Mouse (Mus musculus) gastrocnemius, adult 8-10 months (tissue): ENCODE data around the gene Pomt1. TPM values are rescaled to one million over a fixed set of nuclear protein-coding genes. Genes with fewer than 3 reads are reported as not detected.

ENCODE experiments used
- DNase-seq, 2 experiments: peaks; one replicate each; pipeline ENCODE4 v3.0.0; 2022; ENCODE audit warnings: low spot score in 2 of 2
- total RNA-seq, 4 experiments: library from RNA; stranded (reverse); gene quantifications; 2 replicates each; pipeline ENCODE4 v1.2.4; 2022

Pomt1 gene
- total RNA-seq: 10 to 100 TPM in 3 of 4 experiments, 1 to 10 TPM in 1; 10.0 to 12.5 (median 11.9) TPM

DNA sequence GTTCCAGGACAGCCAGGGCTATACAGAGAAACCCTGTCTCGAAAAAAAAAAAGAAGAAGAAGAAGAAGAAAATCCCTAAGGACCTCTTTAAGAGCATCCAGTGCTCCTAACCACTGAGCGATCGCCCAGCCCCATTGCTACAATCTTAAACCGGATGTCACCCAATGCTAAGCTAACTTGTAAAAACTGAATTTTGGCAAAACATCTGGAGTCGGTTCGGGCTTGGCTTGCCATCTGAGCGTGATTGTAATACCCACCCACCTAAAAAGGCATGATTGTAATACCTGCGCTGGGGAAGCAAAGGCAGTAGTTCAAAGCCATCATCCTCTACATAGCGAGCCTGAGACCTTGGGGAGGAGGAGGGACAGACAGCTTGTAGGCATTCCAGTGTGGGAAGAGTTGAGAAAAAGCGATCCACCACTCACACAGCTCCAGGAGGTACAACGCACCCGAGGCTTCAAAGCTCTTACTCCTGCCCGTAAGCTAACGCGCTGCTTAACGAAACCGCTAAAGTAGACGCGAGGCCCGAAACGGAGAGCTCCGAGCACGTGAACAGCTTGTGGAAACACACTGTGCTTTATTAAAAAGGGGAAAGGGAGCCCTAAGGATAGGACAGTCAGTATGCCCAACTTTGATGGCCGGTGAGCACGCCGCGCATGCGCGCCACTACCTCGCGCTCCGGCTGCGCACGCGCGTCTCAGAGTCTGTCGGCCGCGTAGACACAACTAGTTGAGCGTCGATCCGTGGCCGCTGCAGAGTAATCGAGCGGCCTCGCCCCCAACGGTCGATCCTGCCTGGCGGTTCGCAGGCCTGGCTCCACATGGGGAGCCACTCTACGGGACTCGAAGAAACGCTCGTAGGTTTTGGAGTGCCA, at the start of gene Pomt1:
TSS of gene Pomt1 (plus strand) at position 705 of the 874 bp plus-strand sequence.
- DNase-seq: peak; percentile 78 to 88

- no peak for DNase-seq
Observed at GRCm38 (mm10) chr2:32187019-32187551, 49.3 kb upstream of the Pomt1 start.

DNA sequence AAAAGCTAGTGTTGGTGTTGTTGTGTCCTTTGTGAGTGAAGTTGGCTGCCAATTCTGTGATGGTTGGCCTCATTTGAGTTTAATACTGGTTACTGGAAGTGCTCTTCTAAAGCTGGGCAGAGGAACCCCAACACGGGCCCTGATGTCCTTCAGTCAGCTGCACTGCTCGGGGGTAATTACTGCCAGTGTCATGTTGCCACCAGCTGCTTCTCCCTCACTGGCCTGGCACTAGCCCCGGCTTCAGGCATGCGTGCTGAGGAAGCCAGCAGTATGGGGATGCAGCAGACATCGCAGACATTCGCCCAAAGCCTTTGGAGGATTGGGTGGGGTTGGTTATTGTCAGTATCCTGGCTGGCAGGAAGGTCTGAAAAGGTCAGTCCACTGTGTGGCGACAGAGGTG, 48.7 kb upstream of the Pomt1 start:
- peak; percentile 55 to 66 for DNase-seq

- DNase-seq: no peak
Observed at GRCm38 (mm10) chr2:32189060-32189681, 47.2 kb upstream of the Pomt1 start.

GRCm38 (mm10) chr2:32190620-32191019, 45.8 kb upstream of the Pomt1 start:
- no peak for DNase-seq

- DNase-seq: peak in 1 of 2 experiments; percentile 49
Observed at GRCm38 (mm10) chr2:32191872-32192507, 44.4 kb upstream of the Pomt1 start.

DNA sequence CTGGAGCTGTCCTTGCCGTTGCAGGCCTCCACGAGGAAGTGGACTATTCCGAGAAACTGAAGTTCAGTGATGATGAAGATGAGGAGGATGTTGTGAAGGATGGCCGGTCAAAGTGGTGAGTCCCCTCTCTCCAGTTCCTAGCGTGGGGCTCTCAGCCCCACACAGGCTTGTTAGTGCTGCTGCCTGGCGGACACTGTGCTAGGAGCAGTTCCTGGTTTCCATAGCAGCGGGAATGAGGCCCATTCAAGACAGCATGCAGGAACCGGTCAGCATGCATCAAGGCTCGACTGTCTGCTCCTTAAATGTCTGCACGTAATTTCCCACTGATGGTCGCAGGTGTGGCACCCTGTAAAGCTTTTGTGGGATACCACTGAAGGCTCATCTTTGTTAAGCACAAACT, 37.4 kb upstream of the Pomt1 start:
- DNase-seq: no peak

DNA sequence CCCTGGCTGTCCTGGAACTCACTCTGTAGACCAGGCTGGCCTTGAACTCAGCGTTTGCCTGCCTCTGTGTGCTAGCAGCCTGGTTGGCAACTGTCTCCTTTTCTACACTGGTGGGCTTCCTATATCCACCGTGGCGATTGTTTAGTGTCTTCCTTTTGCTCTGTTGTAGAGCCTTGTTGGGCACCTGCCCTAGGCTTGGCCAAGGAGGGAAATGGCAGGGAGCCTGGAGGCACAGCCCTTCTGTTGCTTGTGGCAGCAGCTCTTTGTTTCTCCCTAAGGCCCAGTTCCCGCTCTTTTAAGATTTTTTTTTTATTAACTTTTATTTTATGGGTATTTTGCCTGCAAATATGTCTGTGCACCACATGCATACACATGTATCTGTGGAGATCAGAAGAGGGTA, 36.4 kb upstream of the Pomt1 start:
- no peak for DNase-seq

DNA sequence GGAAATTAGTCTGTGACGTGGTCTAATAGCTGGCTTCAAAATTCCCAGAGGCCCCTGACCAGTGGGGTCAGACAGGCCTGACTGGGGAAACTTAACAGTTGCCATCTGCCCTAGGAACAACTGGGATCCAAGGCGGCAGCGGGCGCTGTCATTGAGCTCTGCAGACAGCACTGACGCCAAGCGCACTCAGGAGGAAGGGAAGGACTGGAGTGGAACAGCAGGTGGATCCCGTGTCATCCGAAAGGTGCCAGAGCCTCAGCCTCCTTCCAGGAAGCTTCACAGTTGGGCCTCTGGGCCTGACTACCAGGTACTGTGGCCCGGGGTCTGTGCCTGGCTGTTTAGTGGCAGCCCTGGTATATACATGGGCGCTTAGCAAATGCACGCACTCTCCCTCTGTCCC, 35.7 kb upstream of the Pomt1 start:
- DNase-seq: no peak

GRCm38 (mm10) chr2:32201527-32201926, 34.9 kb upstream of the Pomt1 start:
- DNase-seq: no peak

GRCm38 (mm10) chr2:32203853-32204252, 32.5 kb upstream of the Pomt1 start:
- no peak for DNase-seq

DNA sequence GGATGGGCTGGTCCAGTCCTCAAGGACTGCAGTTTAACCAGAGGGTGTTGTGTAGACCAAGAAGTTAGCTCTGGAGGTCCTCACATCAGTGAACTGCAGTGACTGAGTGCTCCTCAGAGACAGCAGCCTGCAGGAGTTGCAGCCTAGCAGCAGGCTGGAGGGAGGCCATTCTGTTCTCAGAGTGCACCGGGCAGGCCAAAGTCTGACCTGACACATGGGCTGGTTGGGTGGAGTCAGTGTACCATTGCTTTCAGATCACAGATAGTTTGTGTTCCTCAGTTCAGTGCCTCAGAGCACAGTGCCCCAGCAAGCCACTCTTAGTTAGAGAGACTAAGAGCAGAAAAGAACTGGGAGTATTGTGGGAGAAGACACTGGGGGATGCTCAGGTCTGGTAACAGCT, 28.7 kb upstream of the Pomt1 start:
- no peak for DNase-seq

GRCm38 (mm10) chr2:32211689-32212088, 24.7 kb upstream of the Pomt1 start:
- DNase-seq: no peak

GRCm38 (mm10) chr2:32213000-32213399, 23.4 kb upstream of the Pomt1 start:
- no peak for DNase-seq

DNA sequence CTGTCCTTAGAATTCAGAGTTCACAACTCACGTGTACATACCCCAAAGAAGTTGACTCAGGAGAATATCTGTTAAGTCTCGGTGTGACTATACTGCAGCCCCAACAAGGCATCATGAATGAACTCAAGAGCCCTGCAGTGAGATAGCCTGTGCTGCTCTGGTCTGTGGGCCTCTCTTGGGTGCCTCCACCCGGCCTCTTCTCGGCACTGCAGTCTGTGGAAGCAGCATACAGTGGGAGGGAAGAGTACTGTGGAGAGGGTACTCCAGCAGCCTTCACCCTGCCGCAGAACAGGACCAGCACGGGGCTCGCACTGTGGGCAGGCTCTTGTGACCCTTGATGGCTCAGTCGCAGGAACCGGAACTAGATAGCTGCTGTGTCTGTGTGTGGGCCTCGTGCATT, 20.8 kb upstream of the Pomt1 start:
- DNase-seq: no peak

DNA sequence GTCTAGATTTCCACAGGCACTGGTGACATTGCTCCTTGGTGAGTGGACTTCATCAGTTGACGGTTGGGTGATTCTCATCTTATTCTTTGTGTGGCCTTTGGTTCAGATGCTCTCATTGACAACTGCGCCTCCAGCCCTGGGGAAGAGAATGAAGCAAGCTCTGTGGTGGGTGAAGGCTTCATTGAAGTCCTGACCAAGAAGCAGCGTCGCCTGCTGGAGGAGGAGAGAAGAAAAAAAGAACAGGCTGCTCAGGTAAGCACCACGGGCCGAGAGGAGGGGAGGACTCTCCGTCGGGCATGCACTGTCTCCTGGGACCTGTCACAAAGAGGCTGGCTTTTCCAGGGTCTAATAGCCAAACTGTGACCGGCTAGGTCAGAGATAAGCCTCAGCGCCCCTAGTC, 19.9 kb upstream of the Pomt1 start:
- no peak for DNase-seq

DNA sequence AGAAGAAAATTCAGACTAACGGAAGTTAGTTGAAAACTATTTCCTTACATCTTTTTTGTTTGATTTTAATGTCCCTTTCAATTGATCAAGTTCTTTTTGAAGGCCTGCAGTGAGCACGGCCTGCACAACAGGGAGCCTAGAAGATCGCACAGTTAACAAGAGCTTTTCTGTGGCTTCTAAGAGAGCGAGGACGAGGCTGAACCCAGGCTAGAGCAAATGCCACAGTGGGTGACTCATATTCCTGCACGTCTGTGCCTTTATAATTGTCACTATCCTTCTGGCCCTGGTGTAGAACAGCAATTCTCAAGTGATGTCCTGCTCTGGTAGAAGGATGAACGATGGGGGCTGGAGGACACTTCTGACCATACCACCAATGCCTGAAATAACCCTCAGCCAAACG, 18.7 kb upstream of the Pomt1 start:
- DNase-seq: no peak

DNA sequence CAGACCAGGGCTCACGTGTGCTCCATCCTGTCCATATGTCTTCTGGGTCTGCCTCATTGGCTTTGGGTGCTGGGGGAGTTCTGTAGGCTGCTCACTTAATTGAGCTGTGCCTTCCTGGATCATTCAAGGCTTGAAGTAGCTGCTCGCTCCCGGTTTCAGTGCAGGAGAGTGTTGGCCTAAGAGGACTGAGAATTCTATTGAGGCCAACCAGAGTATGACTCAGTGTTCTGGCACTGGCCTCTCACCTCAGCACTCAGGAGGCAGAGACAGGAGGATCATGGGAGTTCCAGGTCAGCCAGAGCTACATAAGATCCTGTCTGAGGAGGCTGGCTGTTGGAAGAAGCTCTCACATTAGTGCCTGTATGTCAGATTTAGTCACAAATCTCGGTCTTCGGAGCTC, 18.3 kb upstream of the Pomt1 start:
- peak in 1 of 2 experiments; percentile 34 for DNase-seq

GRCm38 (mm10) chr2:32218541-32219334, 17.7 kb upstream of the Pomt1 start:
- DNase-seq: no peak

GRCm38 (mm10) chr2:32219501-32219900, 16.9 kb upstream of the Pomt1 start:
- DNase-seq: no peak

DNA sequence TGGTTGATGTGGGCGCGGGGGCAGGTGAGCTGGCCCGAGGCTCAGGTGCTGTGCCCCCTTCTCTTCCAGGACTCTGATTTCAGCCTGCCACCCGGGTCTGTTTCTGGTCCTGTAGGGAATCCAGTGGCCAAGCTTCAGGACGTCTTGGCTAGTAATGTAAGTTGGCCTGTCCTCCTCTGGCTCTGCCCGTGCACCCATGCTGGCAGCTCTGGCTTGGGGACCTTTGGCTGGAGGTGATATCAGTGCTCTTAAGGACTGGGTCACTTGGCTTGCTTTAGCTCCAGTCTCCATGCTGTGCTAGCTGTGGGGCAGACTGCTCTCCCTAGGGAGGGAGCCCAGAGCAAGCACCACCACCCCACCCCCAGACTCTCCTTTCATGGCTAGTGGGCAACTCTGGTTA, 16.4 kb upstream of the Pomt1 start:
- peak; percentile 26 to 64 for DNase-seq
